Mouse (Mus musculus): ENCODE measurements at regions not wholly inside any gene's neighbourhood (a gene's known extent, or its start where the extent isn't known, plus 50 kb on each side); places are given as distances from the start of the nearest gene placed in this dataset.

DNA sequence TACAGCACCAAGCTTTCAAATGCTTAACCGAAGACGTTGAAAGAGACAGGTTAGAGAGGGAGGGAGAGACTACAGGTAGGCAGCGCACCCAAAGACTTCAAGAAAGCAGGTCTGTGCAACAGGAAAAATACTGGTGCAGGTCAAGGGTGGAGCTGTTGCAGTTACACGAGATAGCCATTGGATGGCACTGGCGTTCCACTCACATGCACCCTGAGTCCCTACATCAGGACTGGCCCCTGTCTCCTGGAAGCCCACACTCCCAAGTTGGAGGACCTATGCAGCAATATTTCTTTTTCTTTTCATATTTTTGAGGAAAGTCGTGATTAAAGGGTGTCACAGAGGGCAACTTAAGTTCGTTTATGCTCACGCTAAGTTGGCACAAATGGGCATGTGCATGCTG lies 80.5 kb downstream of the Zfp648 start:
- TF ChIP-seq POLR2A (IDR thresholded peaks at IDR 0.05; ENCODE audit: borderline replicate concordance, extremely low read depth, low read depth, low read length) (no peak), CTCF (IDR thresholded peaks at IDR 0.05; ENCODE audit: insufficient read depth, low read length) (peak; percentile 96)

All from lung, adult 2 months (tissue).